Mouse (Mus musculus) forebrain, embryonic 11.5 days (tissue): ENCODE measurements around the gene Krt13. TPM values are rescaled to one million over a fixed set of nuclear protein-coding genes. Genes with fewer than 3 reads are reported as not detected.

ENCODE experiments used
- ATAC-seq: fragments of 200-750 bp; cut with Nextera tagmentation; replicated peaks from 2 replicates; pipeline ENCODE4 v1.8.0; 2017; ENCODE audit warnings: moderate TSS enrichment; ENCODE audit not compliant: low FRiP score
- DNase-seq: peaks from one replicate; pipeline ENCODE4 v3.0.0-alpha.2; 2017; ENCODE audit warnings: low spot score
- H3K27ac ChIP-seq: fragments of 300-500 bp; sonication (generic); 2 replicates; pipeline ENCODE4 v1.5.1; 2014; ENCODE audit warnings: low read depth, low read length
- H3K27me3 ChIP-seq: fragments of 300-500 bp; sonication (generic); 2 replicates; pipeline ENCODE4 v1.6.1; 2014; ENCODE audit warnings: mild to moderate bottlenecking, low read length, mixed read lengths; ENCODE audit not compliant: control insufficient read depth, insufficient read depth
- H3K36me3 ChIP-seq: fragments of 300-500 bp; sonication (generic); 2 replicates; pipeline ENCODE4 v1.6.1; 2014; ENCODE audit warnings: mild to moderate bottlenecking, low read length, moderate library complexity, mixed read lengths; ENCODE audit not compliant: control insufficient read depth, insufficient read depth
- H3K4me1 ChIP-seq: fragments of 300-500 bp; sonication (generic); replicated peaks from 2 replicates; pipeline ENCODE4 v1.6.1; 2014; ENCODE audit warnings: low read length, mixed read lengths; ENCODE audit not compliant: control insufficient read depth, insufficient read depth
- H3K4me2 ChIP-seq: fragments of 300-500 bp; sonication (generic); 2 replicates; pipeline ENCODE4 v1.6.1; 2014; ENCODE audit warnings: low read depth, mild to moderate bottlenecking, low read length, moderate library complexity, mixed read lengths; ENCODE audit not compliant: severe bottlenecking
- H3K4me3 ChIP-seq: fragments of 300-500 bp; sonication (generic); 2 replicates; pipeline ENCODE4 v1.5.1; 2014; ENCODE audit warnings: low read depth, low read length
- H3K9ac ChIP-seq: fragments of 300-500 bp; sonication (generic); 2 replicates; pipeline ENCODE4 v1.6.1; 2014; ENCODE audit warnings: low read length
- H3K9me3 ChIP-seq: fragments of 300-500 bp; sonication (generic); 2 replicates; pipeline ENCODE4 v1.6.1; 2016; ENCODE audit warnings: low read length, mixed read lengths; ENCODE audit not compliant: control insufficient read depth
- WGBS: fragments of 180-500 bp; shearing (Covaris S2); extraction: QIAGEN DNeasy Blood & Tissue Kit; methylation state at CpG from one replicate; pipeline ENCODE4 v1.1.7; 2014; 5-methylcytosine and 5-hydroxymethylcytosine counted together
- polyA plus RNA-seq: library from polyadenylated mRNA; unstranded; fragments of >200 nt; fragmentation: Nextera tagmentation; extraction: Ambion mirVana; gene quantifications from 2 replicates; pipeline ENCODE4 v1.2.1, GENCODE M21; 2014

The Krt13 gene
- polyA plus RNA-seq, 1 experiment from 2014 or later: not detected

- no peak for ATAC-seq
- H3K4me1 ChIP-seq: peaks cover 9% of the 10 kb centered on the region; the same call in 1 of the 2 replicates
- WGBS: 72% methylated on average over 7 of the region's 7 CpGs
- no peak within 1 kb of the TSS for H3K4me3 ChIP-seq
- H3K27me3 ChIP-seq: no peaks in the 10 kb centered on the region
- no peak within 1 kb of the TSS for H3K4me2 ChIP-seq
- H3K27ac ChIP-seq: no peak within 1 kb of the TSS
- no peak for DNase-seq
- no peaks in the 10 kb centered on the region for H3K36me3 ChIP-seq
- no peak within 1 kb of the TSS for H3K9ac ChIP-seq
- H3K9me3 ChIP-seq: no peaks in the 10 kb centered on the region
Measured at GRCm38 (mm10) chr11:100135731-100136130, 14.4 kb upstream of the Krt13 start, which contains the start of gene Krt15. Krt15 (minus strand) TSS chr11:100135928.

GRCm38 (mm10) chr11:100124901-100125300 lies 3.5 kb upstream of the Krt13 start:
- Histone ChIP-seq H3K36me3 (no peaks in the 10 kb centered on the region), H3K4me3 (no peak overlapping the region), H3K4me2 (no peak overlapping the region), H3K9ac (no peak overlapping the region), H3K4me1 (no peaks in the 10 kb centered on the region), H3K9me3 (no peaks in the 10 kb centered on the region), H3K27ac (no peak overlapping the region), H3K27me3 (no peaks in the 10 kb centered on the region)
- 85% methylated on average over 7 of the region's 7 CpGs for WGBS
- DNase-seq (no peak), ATAC-seq (no peak)

- Histone ChIP-seq H3K9ac (no peak overlapping the region), H3K27me3 (no peaks in the 10 kb centered on the region), H3K36me3 (no peaks in the 10 kb centered on the region), H3K4me2 (no peak overlapping the region), H3K4me3 (no peak overlapping the region), H3K27ac (no peak overlapping the region), H3K4me1 (no peaks in the 10 kb centered on the region), H3K9me3 (no peaks in the 10 kb centered on the region)
- WGBS: 90% methylated on average over 5 of the region's 5 CpGs
- DNase-seq: no peak
- ATAC-seq: no peak
Measured at GRCm38 (mm10) chr11:100120331-100120730, 1.0 kb downstream of the Krt13 start.

GRCm38 (mm10) chr11:100113742-100114029 lies 7.7 kb downstream of the Krt13 start:
- Histone ChIP-seq H3K9me3 (no peaks in the 10 kb centered on the region), H3K4me2 (no peak overlapping the region), H3K4me3 (no peak overlapping the region), H3K27ac (no peak overlapping the region), H3K36me3 (no peaks in the 10 kb centered on the region), H3K4me1 (no peaks in the 10 kb centered on the region), H3K9ac (no peak overlapping the region), H3K27me3 (no peaks in the 10 kb centered on the region)
- DNase-seq: no peak
- no peak for ATAC-seq
- WGBS: 87% methylated on average over 2 of the region's 2 CpGs

GRCm38 (mm10) chr11:100112935-100113741 lies 8.2 kb downstream of the Krt13 start:
- Histone ChIP-seq H3K4me1 (no peaks in the 10 kb centered on the region), H3K4me3 (no peak overlapping the region), H3K27ac (no peak overlapping the region), H3K27me3 (no peaks in the 10 kb centered on the region), H3K4me2 (no peak overlapping the region), H3K9me3 (no peaks in the 10 kb centered on the region), H3K9ac (no peak overlapping the region), H3K36me3 (no peaks in the 10 kb centered on the region)
- no peak for DNase-seq
- WGBS: 82% methylated on average over 11 of the region's 11 CpGs
- ATAC-seq: no peak

GRCm38 (mm10) chr11:100105576-100106122 lies 15.7 kb downstream of the Krt13 start, which contains the start of gene Krt36:
Krt36 (minus strand) TSS chr11:100105626.
- Histone ChIP-seq H3K9me3 (no peaks in the 10 kb centered on the region), H3K27me3 (no peaks in the 10 kb centered on the region), H3K9ac (no peak within 1 kb of the TSS), H3K4me1 (no peaks in the 10 kb centered on the region; the same call in 1 of the 2 replicates), H3K4me2 (no peak within 1 kb of the TSS), H3K27ac (no peak within 1 kb of the TSS), H3K4me3 (no peak within 1 kb of the TSS), H3K36me3 (no peaks in the 10 kb centered on the region)
- WGBS: 89% methylated on average over 6 of the region's 6 CpGs
- DNase-seq (no peak), ATAC-seq (no peak)

GRCm38 (mm10) chr11:100102693-100103429 lies 18.5 kb downstream of the Krt13 start:
- WGBS: 72% methylated on average over 15 of the region's 15 CpGs
- no peaks in the 10 kb centered on the region for H3K27me3 ChIP-seq
- no peak overlapping the region for H3K4me2 ChIP-seq
- no peak overlapping the region for H3K27ac ChIP-seq
- no peaks in the 10 kb centered on the region; the same call in 1 of the 2 replicates for H3K4me1 ChIP-seq
- H3K4me3 ChIP-seq: no peak overlapping the region
- H3K9ac ChIP-seq: no peak overlapping the region
- no peak for ATAC-seq
- no peak for DNase-seq
- no peaks in the 10 kb centered on the region for H3K9me3 ChIP-seq
- no peaks in the 10 kb centered on the region for H3K36me3 ChIP-seq

- H3K4me3 ChIP-seq: no peak overlapping the region
- H3K9ac ChIP-seq: no peak overlapping the region
- no peak overlapping the region for H3K4me2 ChIP-seq
- no peaks in the 10 kb centered on the region; the same call in 1 of the 2 replicates for H3K4me1 ChIP-seq
- ATAC-seq: no peak
- H3K27ac ChIP-seq: no peak overlapping the region
- H3K36me3 ChIP-seq: no peaks in the 10 kb centered on the region
- WGBS: 87% methylated on average over 4 of the region's 4 CpGs
- no peak for DNase-seq
- no peaks in the 10 kb centered on the region for H3K9me3 ChIP-seq
- H3K27me3 ChIP-seq: no peaks in the 10 kb centered on the region
Measured at GRCm38 (mm10) chr11:100100391-100100790, 21.0 kb downstream of the Krt13 start.
